Mouse (Mus musculus) lung, embryonic 16.5 days (tissue): ENCODE results near the gene Angptl7. TPM values are rescaled to one million over a fixed set of nuclear protein-coding genes. Genes with fewer than 3 reads are reported as not detected.

ENCODE experiments used
- ATAC-seq: fragments of 200-750 bp; cut with Nextera tagmentation; 2 replicates; pipeline ENCODE4 v1.8.0; 2017; ENCODE audit warnings: low read depth, mild to moderate bottlenecking, moderate library complexity
- H3K27ac ChIP-seq: fragments of 300-500 bp; sonication (generic); 2 replicates; pipeline ENCODE4 v1.5.1; 2014; ENCODE audit warnings: mild to moderate bottlenecking, control low read depth, low read length
- H3K27me3 ChIP-seq: fragments of 300-500 bp; sonication (generic); 2 replicates; pipeline ENCODE4 v1.6.1; 2014; ENCODE audit warnings: low read depth, low read length, mixed read lengths; ENCODE audit not compliant: control insufficient read depth, insufficient read depth
- H3K36me3 ChIP-seq: fragments of 300-500 bp; sonication (generic); 2 replicates; pipeline ENCODE4 v1.6.1; 2014; ENCODE audit warnings: low read length; ENCODE audit not compliant: control insufficient read depth, insufficient read depth
- H3K4me1 ChIP-seq: fragments of 300-500 bp; sonication (generic); replicated peaks from 2 replicates; pipeline ENCODE4 v1.6.1; 2014; ENCODE audit warnings: low read length, mixed read lengths; ENCODE audit not compliant: control insufficient read depth, insufficient read depth
- H3K4me2 ChIP-seq: fragments of 300-500 bp; sonication (generic); 2 replicates; pipeline ENCODE4 v1.6.1; 2014; ENCODE audit warnings: low read depth, low read length, control low read depth
- H3K4me3 ChIP-seq: fragments of 300-500 bp; sonication (generic); 2 replicates; pipeline ENCODE4 v1.5.1; 2014; ENCODE audit warnings: mild to moderate bottlenecking, low read length, control low read depth
- H3K9ac ChIP-seq: fragments of 300-500 bp; sonication (generic); 2 replicates; pipeline ENCODE4 v1.6.1; 2014; ENCODE audit warnings: low read length, control low read depth
- H3K9me3 ChIP-seq: fragments of 300-500 bp; sonication (generic); 2 replicates; pipeline ENCODE4 v1.6.1; 2016; ENCODE audit warnings: low read length; ENCODE audit not compliant: control insufficient read depth
- WGBS: fragments of 180-500 bp; shearing (Covaris S2); extraction: QIAGEN DNeasy Blood & Tissue Kit; methylation state at CpG from one replicate; pipeline ENCODE4 v1.1.7; 2014; 5-methylcytosine and 5-hydroxymethylcytosine counted together
- polyA plus RNA-seq: library from polyadenylated mRNA; unstranded; fragments of >200 nt; fragmentation: Nextera tagmentation; extraction: Ambion mirVana; gene quantifications from 2 replicates; pipeline ENCODE4 v1.2.1, GENCODE M21; 2015

The Angptl7 gene
- polyA plus RNA-seq, 1 experiment from 2014 or later, result 1.8 TPM

DNA sequence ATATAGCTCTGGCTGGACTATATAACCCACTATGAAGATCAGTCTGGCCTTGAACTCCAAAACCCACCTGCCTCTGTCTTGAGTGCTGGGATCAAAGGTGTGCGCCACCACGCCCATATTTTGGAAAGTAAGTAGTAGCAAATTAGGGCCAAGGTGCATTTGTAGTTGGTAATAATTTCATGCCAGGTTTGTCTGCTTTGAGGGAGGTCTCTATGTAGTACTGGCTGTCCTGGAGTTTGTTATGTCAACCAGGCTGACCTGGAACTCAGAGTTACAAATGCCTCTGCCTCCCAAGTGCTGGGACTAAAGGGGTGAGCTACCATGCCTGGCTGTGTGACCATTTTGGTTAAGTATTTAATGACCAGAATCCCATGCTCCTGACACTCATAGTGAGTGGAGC lies 20.0 kb downstream of the Angptl7 start:
- H3K4me3 ChIP-seq, result no peak overlapping the region
- H3K4me1 ChIP-seq, result no peaks in the 10 kb centered on the region
- H3K27me3 ChIP-seq, result no peaks in the 10 kb centered on the region
- WGBS, result 97% methylated on average over 2 of the region's 2 CpGs
- no peak for ATAC-seq
- H3K9me3 ChIP-seq, result no peaks in the 10 kb centered on the region
- H3K27ac ChIP-seq, result no peak overlapping the region
- peaks cover 38% of the 10 kb centered on the region for H3K36me3 ChIP-seq
- no peak overlapping the region for H3K9ac ChIP-seq
- H3K4me2 ChIP-seq, result no peak overlapping the region

DNA sequence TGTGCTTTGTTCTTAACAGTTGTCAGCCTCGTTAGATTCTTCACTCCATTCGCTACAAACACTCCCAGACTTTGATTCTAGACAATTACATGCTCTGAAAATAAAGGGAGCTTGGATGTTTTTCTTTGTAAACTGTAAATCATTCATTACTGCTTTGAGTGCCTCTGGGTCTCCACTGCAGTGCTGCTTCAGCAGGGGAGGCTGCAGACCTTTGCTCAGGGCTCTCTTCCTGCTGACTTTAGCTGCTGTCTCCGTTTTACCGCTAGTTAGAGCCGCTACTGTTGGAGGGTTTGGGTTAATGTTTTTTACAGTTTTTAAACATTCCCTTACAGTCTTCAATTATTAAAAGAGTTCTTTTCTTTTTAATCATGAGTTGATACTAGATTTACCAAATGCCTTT lies 26.8 kb downstream of the Angptl7 start:
- H3K9me3 ChIP-seq, result no peaks in the 10 kb centered on the region
- peaks cover 47% of the 10 kb centered on the region for H3K36me3 ChIP-seq
- H3K27ac ChIP-seq, result no peak overlapping the region
- H3K4me2 ChIP-seq, result no peak overlapping the region
- no peak for ATAC-seq
- 89% methylated on average over 5 of the region's 5 CpGs for WGBS
- no peaks in the 10 kb centered on the region for H3K4me1 ChIP-seq
- H3K27me3 ChIP-seq, result no peaks in the 10 kb centered on the region
- no peak overlapping the region for H3K9ac ChIP-seq
- no peak overlapping the region for H3K4me3 ChIP-seq

DNA sequence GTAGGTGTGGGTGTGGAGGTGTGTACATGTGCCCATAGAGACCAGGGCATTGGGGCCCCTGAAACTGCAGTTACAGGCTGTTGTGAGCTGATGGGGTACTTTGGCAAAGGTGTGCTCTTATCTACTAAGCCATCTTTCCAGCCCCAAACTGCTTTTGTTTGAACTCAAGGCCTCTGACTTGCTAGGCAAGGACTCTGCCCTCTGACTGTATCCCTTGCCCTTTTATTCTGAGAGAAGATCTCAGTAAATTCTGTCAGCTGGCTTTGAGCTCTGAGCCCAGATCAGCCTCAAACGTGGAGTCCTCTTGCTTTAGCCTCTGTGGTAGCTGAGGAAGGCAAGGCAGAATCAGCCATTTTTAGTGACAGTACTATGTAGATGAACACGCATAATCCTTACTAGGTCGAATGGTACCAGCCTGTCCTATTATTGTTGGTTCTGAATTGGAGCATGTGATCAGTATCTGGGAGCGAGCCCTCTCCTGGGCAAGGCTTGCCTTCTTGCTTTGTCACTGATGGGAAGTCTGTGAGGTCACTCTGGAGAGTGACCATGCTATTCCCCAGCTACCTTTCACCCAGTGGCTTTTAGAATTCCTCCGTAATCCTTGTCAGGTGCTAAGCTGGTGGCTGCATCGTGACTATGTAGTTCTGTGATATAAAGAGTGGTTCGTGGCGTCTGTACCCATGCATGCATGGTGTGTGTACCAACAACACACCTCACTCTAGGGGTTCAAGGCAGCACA lies 27.7 kb downstream of the Angptl7 start:
- H3K9ac ChIP-seq, result no peak overlapping the region
- peaks cover 56% of the 10 kb centered on the region for H3K36me3 ChIP-seq
- no peak overlapping the region for H3K27ac ChIP-seq
- no peak overlapping the region for H3K4me3 ChIP-seq
- ATAC-seq, result no peak
- no peaks in the 10 kb centered on the region for H3K9me3 ChIP-seq
- 94% methylated on average over 8 of the region's 8 CpGs for WGBS
- no peak overlapping the region for H3K4me2 ChIP-seq
- no peaks in the 10 kb centered on the region for H3K27me3 ChIP-seq
- no peaks in the 10 kb centered on the region for H3K4me1 ChIP-seq

DNA sequence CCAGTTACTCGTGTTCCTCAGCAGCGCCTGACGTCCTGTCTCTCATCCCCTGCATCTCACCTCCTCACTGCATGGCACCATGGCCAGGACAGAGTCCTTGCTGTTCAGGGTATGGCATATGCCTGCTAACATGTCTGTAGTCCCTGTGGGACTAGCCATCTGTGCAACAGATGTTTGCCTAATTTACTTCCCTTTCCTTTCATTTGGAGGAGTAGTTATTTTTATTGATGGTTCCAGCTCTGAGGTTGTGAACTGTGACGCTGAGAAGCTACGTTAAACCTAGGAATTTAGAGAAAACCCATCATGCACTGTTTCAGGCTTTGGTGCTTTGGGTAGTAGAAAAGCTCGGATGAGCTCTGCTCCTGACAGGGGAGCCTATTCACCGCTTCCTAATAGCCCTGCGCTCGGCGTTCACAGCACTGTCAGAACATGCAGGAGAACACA lies 28.9 kb downstream of the Angptl7 start:
- H3K27ac ChIP-seq, result no peak overlapping the region
- ATAC-seq, result no peak
- WGBS, result 88% methylated on average over 10 of the region's 10 CpGs

DNA sequence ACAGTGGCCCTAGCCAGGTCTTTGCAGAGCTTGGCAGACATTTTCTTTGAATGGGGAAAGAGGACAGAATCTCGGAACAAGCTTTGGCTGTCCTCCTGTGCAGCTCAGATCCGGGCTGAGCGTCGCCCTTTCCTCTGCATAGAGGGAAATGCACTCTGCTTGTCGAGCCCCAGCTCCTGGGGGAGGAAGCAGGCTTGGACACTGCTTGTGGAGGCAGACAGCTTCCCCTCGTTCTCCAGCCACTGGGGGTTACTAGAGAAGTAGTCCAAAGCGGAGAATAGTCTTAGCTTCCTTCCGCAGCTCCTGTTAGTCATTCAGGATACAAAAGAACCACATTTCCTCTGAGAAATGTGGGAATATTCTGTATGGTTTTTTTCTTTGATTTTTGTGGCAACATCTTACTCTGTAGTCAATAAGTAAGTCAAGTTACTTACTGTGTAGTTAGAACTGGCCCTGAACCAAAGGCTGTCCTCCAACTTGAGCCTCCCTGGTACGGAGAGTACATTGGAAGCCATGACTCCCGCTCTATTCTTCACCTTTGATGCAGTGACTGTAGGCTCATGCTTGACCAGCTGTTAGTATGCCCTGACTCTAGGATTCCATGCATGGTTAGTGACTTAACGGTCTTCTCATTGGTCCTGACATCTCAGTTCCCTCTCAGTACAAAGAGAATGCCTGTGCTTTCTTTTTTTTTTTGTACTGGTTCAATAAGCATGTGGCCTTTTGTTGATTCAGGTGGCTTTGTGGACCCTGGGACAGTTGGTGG lies 30.6 kb downstream of the Angptl7 start:
- no peak for ATAC-seq
- WGBS, result 89% methylated on average over 11 of the region's 11 CpGs
- H3K27ac ChIP-seq, result no peak overlapping the region

More for the DNA sequence above, 28.9 kb downstream of the Angptl7 start:
- Histone ChIP-seq H3K4me1 (no peaks in the 10 kb centered on the region), H3K27me3 (no peaks in the 10 kb centered on the region), H3K4me2 (no peak overlapping the region), H3K36me3 (peaks cover 62% of the 10 kb centered on the region), H3K9ac (no peak overlapping the region), H3K9me3 (no peaks in the 10 kb centered on the region), H3K4me3 (no peak overlapping the region)

DNA sequence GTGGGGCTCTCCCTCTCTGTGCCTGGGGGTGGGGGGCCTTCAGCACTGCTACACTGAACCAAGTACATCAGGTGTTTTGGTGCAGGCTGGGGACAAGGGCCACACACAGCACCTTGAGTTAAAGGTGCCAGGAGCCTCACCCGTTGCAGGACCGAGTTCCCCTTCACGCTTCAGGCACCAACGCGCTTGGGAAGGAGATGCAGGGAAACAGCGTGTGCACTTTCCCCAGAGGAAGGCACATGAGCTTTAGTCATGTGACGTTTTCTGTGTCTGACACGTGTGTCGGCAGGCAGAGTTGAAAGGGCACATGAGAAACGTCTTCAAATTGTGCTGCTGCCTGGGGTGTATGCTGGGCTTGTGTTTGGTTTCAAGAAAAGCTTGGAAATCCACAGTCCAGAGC lies 31.9 kb downstream of the Angptl7 start:
- Histone ChIP-seq H3K36me3 (peaks cover 74% of the 10 kb centered on the region), H3K27me3 (no peaks in the 10 kb centered on the region), H3K27ac (no peak overlapping the region), H3K4me2 (no peak overlapping the region), H3K9ac (no peak overlapping the region), H3K9me3 (no peaks in the 10 kb centered on the region), H3K4me1 (no peaks in the 10 kb centered on the region), H3K4me3 (no peak overlapping the region)
- ATAC-seq, result no peak
- 88% methylated on average over 10 of the region's 10 CpGs for WGBS

More for the DNA sequence above, 30.6 kb downstream of the Angptl7 start:
- H3K4me1 ChIP-seq, result no peaks in the 10 kb centered on the region
- H3K36me3 ChIP-seq, result peaks cover 66% of the 10 kb centered on the region
- no peaks in the 10 kb centered on the region for H3K27me3 ChIP-seq
- H3K9ac ChIP-seq, result no peak overlapping the region
- H3K4me2 ChIP-seq, result no peak overlapping the region
- no peak overlapping the region for H3K4me3 ChIP-seq
- H3K9me3 ChIP-seq, result no peaks in the 10 kb centered on the region

DNA sequence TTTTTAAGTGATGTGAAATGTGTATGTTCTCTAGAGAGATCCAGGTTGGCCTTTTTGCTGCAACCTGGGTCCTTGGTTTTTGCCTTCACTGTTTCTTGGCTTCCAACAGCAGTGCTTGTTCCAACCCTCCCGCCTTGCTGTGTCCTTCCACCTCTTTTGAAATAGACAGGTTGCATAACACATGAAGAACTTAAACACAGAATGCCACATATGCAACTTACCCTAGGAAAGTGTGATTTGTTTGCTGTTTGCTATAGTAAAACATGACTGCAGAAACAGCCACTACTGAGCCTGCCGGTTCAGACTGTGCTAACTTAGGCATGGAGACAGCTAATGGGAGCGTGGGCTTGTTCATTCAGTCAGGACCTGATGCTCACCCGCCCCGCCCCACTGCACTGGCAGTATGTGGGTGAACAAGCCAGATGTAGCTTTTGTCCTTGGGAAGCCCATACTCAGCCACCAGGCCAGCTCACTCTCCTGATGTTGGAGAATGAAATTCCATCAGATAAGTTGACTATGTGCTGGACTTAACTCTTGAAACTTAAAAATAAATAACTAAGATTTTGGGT lies 33.7 kb downstream of the Angptl7 start:
- 92% methylated on average over 5 of the region's 5 CpGs for WGBS
- Histone ChIP-seq H3K36me3 (peaks cover 71% of the 10 kb centered on the region), H3K27ac (no peak overlapping the region), H3K4me2 (no peak overlapping the region), H3K9me3 (no peaks in the 10 kb centered on the region), H3K4me1 (no peaks in the 10 kb centered on the region), H3K9ac (no peak overlapping the region), H3K4me3 (no peak overlapping the region), H3K27me3 (no peaks in the 10 kb centered on the region)
- ATAC-seq, result no peak

DNA sequence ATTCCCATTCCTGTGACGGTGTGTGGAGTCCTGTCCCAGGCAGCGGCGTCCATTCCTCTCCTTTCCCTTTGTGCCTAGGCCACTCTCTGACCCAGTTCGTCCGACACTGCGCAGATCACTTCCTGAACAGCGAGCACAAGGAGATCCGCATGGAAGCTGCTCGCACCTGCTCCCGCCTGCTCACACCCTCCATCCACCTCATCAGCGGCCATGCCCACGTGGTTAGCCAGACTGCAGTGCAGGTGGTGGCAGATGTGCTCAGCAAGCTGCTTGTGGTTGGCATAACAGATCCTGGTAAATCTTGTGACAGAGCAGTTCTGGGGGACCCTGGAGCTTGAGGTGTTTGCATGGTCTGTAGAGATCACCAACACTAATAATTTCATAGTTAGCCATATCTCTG lies 35.4 kb downstream of the Angptl7 start:
- Histone ChIP-seq H3K9ac (no peak overlapping the region), H3K36me3 (peaks cover 63% of the 10 kb centered on the region), H3K4me2 (no peak overlapping the region), H3K4me1 (no peaks in the 10 kb centered on the region), H3K4me3 (no peak overlapping the region), H3K27ac (no peak overlapping the region), H3K9me3 (no peaks in the 10 kb centered on the region), H3K27me3 (no peaks in the 10 kb centered on the region)
- ATAC-seq, result no peak
- 93% methylated on average over 12 of the region's 12 CpGs for WGBS

DNA sequence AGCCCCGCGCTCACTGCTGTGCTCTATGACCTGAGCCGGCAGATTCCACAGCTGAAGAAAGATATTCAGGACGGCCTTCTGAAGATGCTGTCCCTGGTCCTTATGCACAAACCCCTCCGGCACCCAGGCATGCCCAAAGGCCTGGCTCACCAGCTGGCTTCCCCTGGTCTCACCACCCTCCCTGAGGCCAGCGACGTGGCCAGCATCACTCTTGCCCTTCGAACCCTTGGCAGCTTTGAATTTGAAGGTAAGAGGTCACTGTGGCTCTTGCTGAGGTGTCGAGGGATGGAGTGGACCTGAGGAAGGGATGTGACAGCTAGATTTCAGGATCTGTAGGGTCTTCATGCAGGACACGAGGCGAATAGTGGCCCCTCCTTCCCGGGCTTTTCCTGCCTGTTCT lies 36.0 kb downstream of the Angptl7 start:
- Histone ChIP-seq H3K4me1 (no peaks in the 10 kb centered on the region), H3K4me3 (no peak overlapping the region), H3K36me3 (peaks cover 59% of the 10 kb centered on the region), H3K27me3 (no peaks in the 10 kb centered on the region), H3K9ac (no peak overlapping the region), H3K27ac (no peak overlapping the region), H3K9me3 (no peaks in the 10 kb centered on the region), H3K4me2 (no peak overlapping the region)
- WGBS, result 90% methylated on average over 12 of the region's 12 CpGs
- no peak for ATAC-seq
